Mouse (Mus musculus) hindbrain, embryonic 13.5 days (tissue): Measurements from ENCODE around the gene Gbe1. TPM values are rescaled to one million over a fixed set of nuclear protein-coding genes. Genes with fewer than 3 reads are reported as not detected.

Experiments
- ATAC-seq: fragments of 200-750 bp; cut with Nextera tagmentation; 2 replicates; pipeline ENCODE4 v1.8.0; 2017; ENCODE audit warnings: moderate TSS enrichment; ENCODE audit not compliant: low FRiP score
- H3K27ac ChIP-seq: fragments of 300-500 bp; sonication (generic); 2 replicates; pipeline ENCODE4 v1.5.1; 2015; ENCODE audit warnings: inconsistent platforms, mild to moderate bottlenecking, moderate library complexity
- H3K27me3 ChIP-seq: fragments of 300-500 bp; sonication (generic); 2 replicates; pipeline ENCODE4 v1.6.1; 2015; ENCODE audit warnings: mild to moderate bottlenecking, inconsistent platforms
- H3K36me3 ChIP-seq: fragments of 300-500 bp; sonication (generic); 2 replicates; pipeline ENCODE4 v1.6.1; 2015; ENCODE audit warnings: mild to moderate bottlenecking, inconsistent platforms
- H3K4me1 ChIP-seq: fragments of 300-500 bp; sonication (generic); replicated peaks from 2 replicates; pipeline ENCODE4 v1.6.1; 2015; ENCODE audit warnings: inconsistent platforms
- H3K4me2 ChIP-seq: fragments of 300-500 bp; sonication (generic); 2 replicates; pipeline ENCODE4 v1.6.1; 2015; ENCODE audit warnings: inconsistent platforms, mild to moderate bottlenecking, moderate library complexity
- H3K4me3 ChIP-seq: fragments of 300-500 bp; sonication (generic); 2 replicates; pipeline ENCODE4 v1.5.1; 2015; ENCODE audit warnings: mild to moderate bottlenecking, inconsistent platforms
- H3K9ac ChIP-seq: fragments of 300-500 bp; sonication (generic); 2 replicates; pipeline ENCODE4 v1.6.1; 2015; ENCODE audit warnings: mild to moderate bottlenecking, inconsistent platforms
- H3K9me3 ChIP-seq: fragments of 300-500 bp; sonication (generic); 2 replicates; pipeline ENCODE4 v1.6.1; 2016; ENCODE audit warnings: inconsistent platforms
- WGBS: fragments of 180-500 bp; shearing (Covaris S2); methylation state at CpG from one replicate; pipeline ENCODE4 v1.1.7; 2015; 5-methylcytosine and 5-hydroxymethylcytosine counted together
- polyA plus RNA-seq: library from polyadenylated mRNA; unstranded; fragments of >200 nt; fragmentation: Nextera tagmentation; extraction: Ambion mirVana; gene quantifications from 2 replicates; pipeline ENCODE4 v1.2.1, GENCODE M21; 2015

Gbe1 gene
- polyA plus RNA-seq, 1 experiment from 2014 or later: 13.7 TPM

DNA sequence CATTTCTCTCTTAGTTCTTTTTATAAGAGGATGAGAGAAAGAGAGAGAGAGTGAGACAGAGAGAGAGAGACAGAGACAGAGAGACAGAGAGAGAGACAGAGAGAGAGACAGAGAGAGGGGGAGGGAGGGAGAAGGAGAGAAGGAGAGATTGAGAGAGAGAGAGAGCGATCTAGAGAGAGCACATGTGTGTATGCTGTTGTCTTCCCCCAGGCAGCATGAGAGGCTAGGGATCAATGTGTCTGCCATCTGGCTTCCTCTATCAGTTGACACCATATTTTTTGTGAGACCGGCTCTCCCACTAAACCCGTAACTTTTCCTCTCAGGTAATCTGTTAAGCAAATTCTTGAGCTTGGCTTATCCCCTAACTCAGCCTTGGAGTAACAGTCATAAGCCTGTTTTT, 304.4 kb downstream of the Gbe1 start:
- no peaks in the 10 kb centered on the region for H3K27me3 ChIP-seq
- H3K27ac ChIP-seq: no peak overlapping the region
- WGBS: 75% methylated on average over 3 of the region's 3 CpGs
- no peak overlapping the region for H3K4me2 ChIP-seq
- no peaks in the 10 kb centered on the region for H3K4me1 ChIP-seq
- no peak overlapping the region for H3K4me3 ChIP-seq
- no peaks in the 10 kb centered on the region for H3K9me3 ChIP-seq
- no peak for ATAC-seq
- no peak overlapping the region for H3K9ac ChIP-seq
- no peaks in the 10 kb centered on the region for H3K36me3 ChIP-seq
